Mouse (Mus musculus) neural tube, embryonic 10.5 days (tissue): ENCODE results near the gene Ryr2.

ENCODE experiments used
- DNase-seq: peaks from one replicate; pipeline ENCODE4 v3.0.0-alpha.2; 2017; ENCODE audit warnings: low spot score; ENCODE audit errors: extremely low spot score

The Ryr2 gene

DNA sequence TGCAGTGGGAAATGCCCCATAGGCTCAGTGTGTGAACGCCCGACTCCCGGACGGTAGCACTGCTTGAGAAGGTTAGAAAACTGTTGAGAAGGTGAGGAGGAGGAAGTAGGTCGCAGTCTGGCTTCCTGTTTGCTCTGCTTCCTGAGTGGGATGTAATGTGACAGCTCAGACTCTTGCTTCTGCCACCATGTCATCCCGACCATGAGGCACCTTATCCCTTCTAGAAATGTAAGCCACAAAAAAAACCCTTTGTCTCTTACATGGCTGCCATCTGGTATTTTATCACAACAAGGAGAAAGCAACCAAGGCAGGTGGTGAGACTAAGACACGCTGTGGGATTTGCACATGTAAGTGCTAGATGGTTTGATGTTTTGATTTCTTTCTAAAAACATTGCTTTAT, 12.2 kb downstream of the Ryr2 start:
- no peak for DNase-seq

DNA sequence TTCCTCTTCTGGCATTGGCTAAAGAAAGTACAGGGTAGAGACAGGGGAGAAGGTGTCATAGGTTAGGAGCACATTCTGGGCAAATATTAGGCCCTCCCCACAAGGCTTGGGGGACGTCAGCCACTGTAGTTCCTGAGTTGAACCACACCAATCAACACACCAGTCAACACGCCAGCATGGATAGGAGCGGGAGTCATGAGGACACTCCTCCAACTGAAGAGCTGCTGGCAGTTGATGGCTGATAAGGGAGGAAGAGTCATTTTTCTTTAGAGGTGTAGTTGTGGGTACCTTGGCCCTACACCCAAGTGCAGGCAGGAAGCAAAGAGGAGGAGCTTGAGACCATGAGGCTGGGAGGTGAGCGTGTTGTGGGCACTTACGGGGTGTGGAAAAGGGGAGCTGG, 13.6 kb downstream of the Ryr2 start:
- DNase-seq, result no peak

DNA sequence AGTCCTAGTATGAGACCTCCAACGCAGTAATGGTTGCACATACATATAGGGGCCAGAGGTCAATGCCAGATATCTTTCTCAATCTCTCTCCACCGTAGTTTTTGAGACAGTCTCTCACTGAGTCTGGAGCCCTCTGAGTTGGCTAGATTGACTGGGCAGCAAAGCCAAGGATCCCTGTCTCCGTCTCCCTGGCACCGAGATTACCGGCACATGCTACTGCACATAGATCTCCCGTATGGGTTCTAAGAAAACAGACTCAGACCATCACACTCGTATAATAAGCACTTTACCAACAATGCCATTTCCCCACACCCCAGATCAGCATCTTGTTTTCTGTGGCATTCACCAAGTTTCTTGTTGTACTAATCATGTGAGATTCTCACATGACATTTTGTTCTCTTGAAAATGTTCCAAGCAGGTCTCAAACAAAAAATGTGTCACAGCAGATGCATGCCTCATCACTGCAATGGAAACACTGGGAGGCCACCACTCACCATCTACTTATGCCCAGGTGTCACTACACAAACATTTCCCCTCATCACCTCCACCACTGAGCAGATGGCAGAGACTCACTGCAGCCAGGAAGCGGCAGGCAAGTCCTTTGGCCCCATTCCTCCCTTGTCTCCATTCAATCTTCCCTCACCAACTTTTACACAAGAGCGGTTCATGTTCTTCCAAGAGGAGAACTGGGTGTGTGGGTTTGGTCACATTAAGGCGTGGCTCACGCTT, 14.2 kb downstream of the Ryr2 start:
- DNase-seq, result no peak

GRCm38 (mm10) chr13:12084112-12084475, 22.7 kb downstream of the Ryr2 start:
- DNase-seq, result no peak

DNA sequence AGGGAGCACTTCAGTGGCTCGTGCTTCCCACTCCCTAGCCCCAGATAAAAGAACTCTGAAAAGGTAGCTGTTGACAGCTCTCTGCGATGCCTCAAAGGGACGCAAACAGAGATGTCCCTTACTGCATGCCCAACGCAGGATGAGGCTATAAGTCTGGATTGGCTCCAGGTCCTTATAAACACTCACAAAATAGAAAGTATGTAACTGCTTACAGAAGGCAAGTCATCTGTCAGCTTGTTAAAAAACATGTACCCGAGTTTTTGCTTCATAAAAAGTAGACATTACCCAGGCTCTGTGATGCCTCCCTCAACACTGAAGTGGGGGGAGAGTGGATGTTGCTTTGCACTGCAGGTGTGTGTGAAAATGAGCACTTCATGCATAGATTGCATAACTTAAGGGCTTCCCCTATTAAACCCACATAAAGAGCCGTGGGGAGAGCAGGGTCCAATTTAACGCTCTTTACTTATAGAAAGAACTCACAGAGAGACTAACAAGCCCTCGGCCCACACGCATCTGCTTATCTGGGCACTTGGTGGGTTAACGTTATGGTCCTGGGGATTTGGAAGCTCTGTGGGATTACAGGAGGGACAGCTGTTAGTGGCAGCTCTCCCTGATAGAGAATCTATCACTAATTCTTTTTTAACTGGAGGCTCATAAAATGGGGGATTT, 23.2 kb downstream of the Ryr2 start:
- DNase-seq, result no peak

GRCm38 (mm10) chr13:12080590-12080989, 26.2 kb downstream of the Ryr2 start:
- DNase-seq, result no peak

GRCm38 (mm10) chr13:12079536-12079935, 27.2 kb downstream of the Ryr2 start:
- no peak for DNase-seq

GRCm38 (mm10) chr13:12074897-12075296, 31.8 kb downstream of the Ryr2 start:
- DNase-seq, result no peak

GRCm38 (mm10) chr13:12072571-12072970, 34.2 kb downstream of the Ryr2 start:
- no peak for DNase-seq

- DNase-seq, result no peak
These were observed 34.6 kb downstream of the Ryr2 start for GRCm38 (mm10) chr13:12072112-12072511.

- DNase-seq, result no peak
These were observed 36.3 kb downstream of the Ryr2 start for GRCm38 (mm10) chr13:12070157-12071129.

DNA sequence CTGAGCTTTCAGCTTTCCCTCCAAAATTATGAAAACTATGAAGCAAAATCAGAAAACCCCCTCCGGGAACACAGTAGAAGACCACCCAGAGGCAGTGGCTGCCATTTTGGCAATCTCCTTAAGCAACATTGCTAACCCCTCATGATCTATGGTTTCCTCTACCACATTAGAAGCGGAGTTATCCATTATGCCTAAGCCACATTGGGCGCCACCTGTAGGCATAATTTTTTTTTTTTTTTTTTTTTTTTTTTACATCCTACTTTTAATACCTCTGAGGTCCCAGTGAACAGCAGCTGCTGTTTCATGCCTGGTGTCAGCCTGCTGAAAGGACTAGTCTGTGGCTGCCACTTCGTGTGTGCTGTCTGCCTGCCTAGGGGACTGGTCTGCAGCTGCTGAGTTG, 42.2 kb downstream of the Ryr2 start:
- DNase-seq, result no peak

- DNase-seq, result no peak
These were observed 43.2 kb downstream of the Ryr2 start for GRCm38 (mm10) chr13:12063561-12063960.

DNA sequence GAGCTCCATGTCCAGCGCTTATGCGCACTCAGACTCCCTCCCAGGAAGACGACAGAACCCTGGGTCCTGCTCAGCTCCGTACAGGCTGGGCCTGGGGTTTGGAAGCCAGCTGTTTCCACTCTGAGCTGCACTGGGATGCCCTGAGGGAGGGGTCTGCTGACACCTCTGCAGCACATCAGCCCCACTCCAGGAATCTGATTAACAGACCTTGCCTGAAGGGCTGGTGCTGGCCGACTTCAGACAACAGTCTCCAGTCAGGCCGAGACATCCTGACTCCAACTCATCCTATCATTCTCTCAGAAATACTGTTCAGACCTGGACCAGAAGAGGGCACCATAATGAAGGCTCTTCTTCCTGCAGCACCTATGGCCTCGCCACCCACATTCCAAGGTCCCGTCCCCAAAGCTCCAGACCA, 49.4 kb downstream of the Ryr2 start:
- DNase-seq, result no peak

GRCm38 (mm10) chr13:12055913-12056312, 50.8 kb downstream of the Ryr2 start:
- no peak for DNase-seq

DNA sequence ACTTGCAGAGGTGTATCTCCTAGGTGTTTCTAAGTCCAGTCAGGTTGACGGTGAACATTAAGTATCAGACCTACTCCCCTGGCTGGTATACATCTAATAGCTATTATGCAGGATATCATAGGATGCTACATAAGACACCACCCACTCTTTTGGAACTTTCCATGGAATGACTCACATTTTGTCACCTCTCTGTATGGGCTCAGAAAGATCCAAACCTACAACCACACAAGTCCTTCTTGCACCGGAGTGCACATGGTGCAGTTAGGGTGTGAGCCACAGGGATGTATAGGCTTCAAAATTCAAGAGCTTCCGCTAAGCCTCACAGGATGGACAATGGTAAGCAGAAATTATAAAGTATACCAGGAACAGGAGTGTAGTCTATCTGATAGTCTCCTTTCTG, 52.8 kb downstream of the Ryr2 start:
- no peak for DNase-seq

DNA sequence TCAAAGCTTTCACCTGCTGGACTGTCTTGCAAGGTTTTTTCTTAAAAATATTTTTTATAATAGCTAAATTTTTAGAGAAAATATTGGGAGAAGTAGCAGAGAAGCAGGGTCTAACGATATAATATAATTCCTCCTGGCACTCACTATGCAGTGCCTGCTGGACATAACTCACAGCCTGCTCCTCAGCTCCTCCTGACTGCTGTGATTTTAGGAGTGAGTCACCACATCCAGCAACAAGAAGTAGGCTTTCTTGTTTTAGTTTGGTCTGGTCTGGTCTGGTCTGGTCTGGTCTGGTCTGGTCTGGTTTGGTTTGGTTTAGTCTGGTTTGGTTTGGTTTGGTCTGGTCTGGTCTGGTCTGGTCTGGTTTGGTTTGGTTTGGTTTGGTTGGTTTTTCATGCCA, 55.9 kb downstream of the Ryr2 start:
- no peak for DNase-seq

GRCm38 (mm10) chr13:12047059-12047458, 59.7 kb downstream of the Ryr2 start:
- no peak for DNase-seq

DNA sequence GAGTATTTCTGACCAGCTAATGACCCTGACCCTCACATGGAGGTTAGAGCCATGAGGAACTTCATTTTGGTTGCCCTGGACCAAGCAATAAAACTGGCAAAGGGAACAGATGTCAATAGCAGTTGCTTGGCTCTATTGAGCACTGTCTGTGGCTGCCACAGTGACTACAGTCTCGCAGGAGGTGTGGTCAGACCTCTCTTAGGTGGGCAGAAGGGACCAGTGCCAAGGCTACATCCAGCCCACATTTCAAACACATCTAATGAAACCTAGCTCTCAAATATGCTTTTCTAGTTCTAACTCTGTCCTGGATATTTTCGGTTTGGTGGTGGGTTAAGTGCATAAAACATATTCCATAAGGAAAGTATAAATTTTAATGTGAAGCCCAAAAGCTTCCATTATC, 62.0 kb downstream of the Ryr2 start:
- DNase-seq, result no peak

- no peak for DNase-seq
These were observed 63.8 kb downstream of the Ryr2 start for GRCm38 (mm10) chr13:12042891-12043491.

DNA sequence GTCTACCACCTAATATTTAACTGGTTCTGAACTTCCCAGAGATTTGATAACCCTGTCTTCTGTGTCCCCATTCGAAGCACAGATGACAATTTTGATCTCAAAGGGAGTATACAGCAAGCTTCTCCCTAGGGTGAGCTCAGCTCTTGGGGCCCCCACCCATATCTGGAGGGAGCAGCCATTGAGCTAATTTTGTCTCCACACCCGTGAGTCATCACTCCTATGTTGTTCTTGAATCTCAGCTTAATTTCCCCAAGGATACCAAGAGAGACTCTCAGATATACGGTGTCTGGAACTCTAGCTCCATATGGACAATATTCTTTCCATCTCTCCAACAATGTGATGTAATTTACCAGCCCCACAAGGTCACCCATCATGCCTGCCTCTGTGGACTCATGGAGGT, 66.8 kb downstream of the Ryr2 start:
- no peak for DNase-seq

DNA sequence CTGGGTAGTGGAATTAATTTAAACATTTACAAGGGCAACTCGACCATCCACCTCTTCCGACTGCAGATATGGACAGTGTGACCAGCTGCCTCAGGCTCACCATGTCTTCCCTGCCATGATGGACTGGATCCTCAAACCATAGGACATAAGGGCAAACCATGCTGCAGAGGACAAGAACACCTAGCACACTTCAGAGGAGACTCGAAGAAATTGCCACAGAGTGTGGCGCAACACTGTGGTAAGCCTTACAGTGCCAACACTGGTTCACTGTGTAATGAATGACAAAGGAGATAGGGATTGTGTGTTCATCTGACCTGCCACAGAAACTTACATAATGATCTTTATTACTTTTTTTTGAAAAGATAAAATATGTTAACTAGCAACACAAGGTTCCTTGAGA, 68.1 kb downstream of the Ryr2 start:
- no peak for DNase-seq
